Mouse (Mus musculus) lung, postnatal 10 days (tissue): ENCODE data around the gene Rgn.

Source experiments
- DNase-seq: peaks from one replicate; pipeline ENCODE4 v3.0.0; 2021

The Rgn gene

GRCm38 (mm10) chrX:20549532-20549931 is at the start of gene Rgn:
TSS of gene Rgn (plus strand) at chrX:20549787.
- DNase-seq, result no peak

DNA sequence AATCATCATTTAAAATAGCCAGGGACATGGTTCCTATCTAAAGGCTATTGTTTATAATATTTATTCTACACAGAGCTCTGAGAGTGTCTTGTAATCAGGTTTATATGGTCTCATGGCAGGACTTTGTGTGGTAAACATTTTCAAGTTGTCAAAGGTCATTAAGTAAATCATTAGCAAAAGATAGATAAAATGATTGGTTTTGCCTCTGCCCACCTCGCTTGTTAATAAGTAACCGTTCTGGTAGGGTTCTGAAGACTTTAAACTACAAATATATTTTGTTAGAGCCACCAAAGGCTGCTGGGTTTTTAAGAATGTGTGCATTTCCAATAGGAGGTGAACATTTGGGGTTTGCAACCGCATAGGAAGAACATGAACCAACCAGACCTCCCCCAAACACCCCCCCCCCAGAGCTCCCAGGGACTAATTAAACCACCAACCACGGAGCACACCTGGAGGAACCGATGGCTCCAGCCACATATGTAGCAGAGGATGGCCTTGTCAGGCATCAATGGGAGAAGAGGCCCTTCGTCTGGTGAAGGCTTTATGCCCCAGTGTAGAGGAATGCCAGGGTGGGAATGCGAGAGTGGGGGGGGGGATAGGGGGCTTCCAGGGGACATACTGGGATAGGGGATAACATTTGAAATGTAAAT is 29.2 kb upstream of the Rgn start:
- no peak for DNase-seq

DNA sequence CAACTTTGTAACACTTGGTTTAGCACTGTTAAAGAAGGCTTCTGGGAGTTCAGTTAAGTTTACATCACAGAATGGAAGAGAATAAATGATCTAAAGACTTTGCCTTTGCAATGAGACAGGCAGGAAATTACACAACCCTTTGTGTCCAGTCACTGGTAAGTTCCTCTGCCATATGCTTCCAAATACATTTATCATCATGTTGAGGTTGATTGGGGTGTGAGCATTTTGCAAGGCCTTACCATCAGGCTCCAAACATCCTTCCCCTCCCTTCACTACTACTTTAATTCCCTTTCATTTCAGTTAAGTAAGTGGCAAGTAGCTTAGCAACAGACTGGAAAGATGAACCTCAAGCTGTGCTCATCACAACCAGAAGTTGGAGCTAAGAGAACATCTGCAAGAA is 28.0 kb upstream of the Rgn start:
- no peak for DNase-seq

DNA sequence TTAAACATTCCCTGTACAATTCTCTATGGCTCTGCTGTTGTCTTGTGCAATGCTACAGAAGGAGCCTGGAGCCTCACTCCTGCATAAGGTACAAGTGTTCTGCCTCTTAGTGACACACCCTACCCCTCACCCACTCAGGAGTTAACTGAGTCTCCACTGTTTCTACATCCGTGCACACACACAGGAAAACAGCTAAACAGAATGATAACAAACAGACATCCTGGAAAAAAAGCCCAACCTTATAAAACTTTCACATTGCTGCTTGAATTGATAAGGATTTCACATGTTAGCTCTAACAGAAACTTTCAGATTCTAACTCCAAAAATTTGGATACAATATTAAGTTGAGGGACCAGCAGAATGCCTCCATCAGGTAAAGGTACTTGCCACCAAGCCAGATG is 17.0 kb upstream of the Rgn start:
- no peak for DNase-seq

- DNase-seq, result no peak
Measured at GRCm38 (mm10) chrX:20543867-20544266, 5.7 kb upstream of the Rgn start.

GRCm38 (mm10) chrX:20547609-20548008 is 2.0 kb upstream of the Rgn start:
- peak; percentile 48 for DNase-seq

DNA sequence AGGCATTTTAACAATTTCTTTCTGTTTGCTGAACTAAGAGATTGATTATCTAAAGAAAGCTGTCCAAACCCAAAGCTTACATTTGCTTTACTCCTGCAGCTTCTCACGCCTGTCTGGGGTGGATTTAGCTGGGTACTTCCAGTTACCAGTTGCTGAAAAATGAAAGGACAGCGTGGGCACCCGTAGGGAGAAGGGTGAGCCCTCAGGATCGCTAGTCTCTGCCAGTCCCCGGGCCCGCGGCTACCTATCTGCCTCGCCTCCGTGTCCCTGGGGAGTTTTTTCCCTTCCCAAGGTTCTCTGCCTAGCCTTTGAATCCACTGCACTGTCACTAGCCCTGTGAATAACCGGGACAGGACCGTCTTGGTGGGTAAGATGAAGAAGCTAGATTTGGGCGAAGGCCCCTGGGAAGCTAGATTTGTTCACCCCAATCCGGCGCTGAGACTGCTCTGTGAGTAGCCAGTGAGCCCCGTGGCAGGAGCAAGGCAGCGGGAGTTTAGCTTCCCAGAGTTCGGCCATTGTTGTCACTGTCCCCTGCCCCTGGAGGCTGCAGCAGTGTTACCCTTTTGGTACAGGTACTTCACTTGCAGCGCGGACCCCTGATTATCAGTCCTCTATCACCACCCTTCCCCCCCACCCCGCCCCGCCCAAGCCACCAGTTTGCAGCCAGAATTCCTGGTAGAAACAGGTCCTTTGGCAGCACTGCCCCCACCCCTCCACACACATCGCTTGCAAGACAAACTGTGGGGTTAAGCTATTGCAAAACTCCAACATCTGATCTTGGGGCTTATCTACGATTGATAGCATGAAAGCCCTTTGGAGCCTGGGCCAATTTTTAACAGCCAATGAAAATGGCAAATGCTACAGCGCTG is 1.3 kb upstream of the Rgn start:
- peak; percentile 25 for DNase-seq

DNA sequence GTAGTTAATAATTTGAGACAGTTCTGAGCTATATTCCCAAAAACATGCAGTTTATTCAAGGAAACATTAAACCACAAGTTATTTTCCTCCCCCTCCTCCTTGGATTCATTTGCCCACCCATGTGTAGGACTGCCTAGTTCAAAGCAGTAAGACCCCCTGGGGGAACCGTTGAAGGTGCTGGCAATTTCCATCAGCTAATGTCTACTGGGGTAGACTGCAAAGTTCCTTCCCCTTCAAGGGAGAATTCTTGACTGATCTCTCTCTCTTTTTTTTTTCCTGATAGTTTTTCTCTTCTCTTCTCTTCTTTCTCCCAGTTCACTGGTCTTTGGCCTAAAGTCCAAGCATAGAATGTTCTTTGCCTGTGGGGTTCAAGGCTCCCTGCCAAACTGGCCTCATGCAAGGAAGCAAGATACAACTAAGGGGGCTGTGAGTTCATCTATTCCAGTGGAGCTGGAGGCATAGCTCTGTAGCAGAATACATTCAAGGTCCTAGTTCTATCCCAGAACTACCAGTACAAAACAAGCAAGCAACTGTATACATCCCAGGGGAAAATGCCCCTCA is 627 bp upstream of the Rgn start:
- no peak for DNase-seq

DNA sequence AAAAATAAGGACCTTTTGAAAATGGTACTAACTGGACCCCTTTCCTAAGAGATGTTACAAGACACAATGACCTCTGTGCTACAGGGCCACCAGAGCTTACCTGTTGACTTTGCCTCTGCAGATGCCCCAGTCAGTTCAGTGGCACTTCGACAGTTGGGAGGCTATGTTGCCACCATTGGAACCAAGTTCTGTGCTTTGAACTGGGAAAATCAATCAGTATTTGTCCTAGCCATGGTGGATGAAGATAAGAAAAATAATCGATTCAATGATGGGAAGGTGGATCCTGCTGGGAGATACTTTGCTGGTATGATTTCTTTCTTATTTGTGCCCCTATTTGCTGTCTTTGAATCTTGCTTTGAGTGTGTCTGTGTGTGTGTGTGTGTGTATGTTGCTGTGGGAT is 2.6 kb downstream of the Rgn start:
- no peak for DNase-seq

- DNase-seq, result no peak
Measured at GRCm38 (mm10) chrX:20561846-20562245, 12.3 kb downstream of the Rgn start.

DNA sequence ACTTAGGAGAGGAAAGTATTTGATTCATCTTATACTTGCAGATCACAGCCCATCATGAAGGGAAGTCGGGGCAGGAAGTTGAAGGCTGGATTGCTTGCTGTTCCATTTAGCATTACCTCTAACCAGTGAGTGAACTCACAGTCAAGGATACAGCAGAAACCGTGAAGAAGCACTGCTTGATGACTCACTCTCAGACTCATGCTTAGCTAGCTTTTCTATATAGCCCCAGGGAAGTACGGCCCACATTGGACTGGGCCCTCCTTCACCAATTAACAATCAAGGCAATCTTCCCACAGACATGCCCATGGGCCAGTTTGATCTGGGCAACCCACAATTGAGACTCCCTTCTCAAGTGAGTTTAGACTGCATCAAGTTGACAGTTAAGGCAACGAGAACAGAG is 14.4 kb downstream of the Rgn start:
- no peak for DNase-seq

- peak; percentile 31 for DNase-seq
Measured at GRCm38 (mm10) chrX:20571024-20571423, 21.4 kb downstream of the Rgn start.

DNA sequence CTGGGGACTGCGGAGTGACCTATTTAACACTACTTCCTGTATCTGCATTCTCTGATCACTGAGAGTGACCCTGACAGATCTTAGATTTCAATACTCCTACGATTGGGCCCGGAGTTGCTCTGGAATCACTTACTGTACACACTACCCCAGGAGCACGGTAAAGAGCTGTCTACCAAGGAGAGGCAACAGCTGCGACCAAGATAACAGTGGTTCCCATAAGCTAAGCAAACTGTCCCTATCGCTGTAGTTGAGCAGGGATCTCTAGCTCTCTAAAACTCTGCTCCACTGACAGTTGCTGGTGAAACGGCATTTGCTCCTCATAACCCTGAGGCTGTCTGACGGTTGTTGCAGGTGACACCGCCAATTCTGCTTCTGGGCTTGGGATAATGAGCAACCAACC is 23.1 kb downstream of the Rgn start:
- DNase-seq, result no peak

GRCm38 (mm10) chrX:20573927-20574326 is 24.3 kb downstream of the Rgn start:
- DNase-seq, result no peak

- DNase-seq, result peak; percentile 5
Measured at GRCm38 (mm10) chrX:20587968-20588367, 38.4 kb downstream of the Rgn start.

- DNase-seq, result no peak
Measured at GRCm38 (mm10) chrX:20608500-20608899, 58.9 kb downstream of the Rgn start.
